Mouse (Mus musculus) thymus, adult 2 months (tissue): ENCODE data around the gene Zc3hc1.

Experiments
- CTCF ChIP-seq: fragments of 200-500 bp; IDR thresholded peaks from 2 replicates; pipeline ENCODE4 v1.5.1; 2012; ENCODE audit warnings: mild to moderate bottlenecking, control low read depth, low read length, moderate library complexity, borderline replicate concordance; ENCODE audit not compliant: control insufficient read depth, poor library complexity, insufficient read depth; ENCODE audit errors: extremely low read depth
- POLR2A ChIP-seq: fragments of 200-500 bp; IDR thresholded peaks from 2 replicates; pipeline ENCODE4 v1.6.1; 2012; ENCODE audit warnings: mild to moderate bottlenecking, low read length, control low read depth, moderate library complexity; ENCODE audit not compliant: control insufficient read depth, poor library complexity, insufficient read depth; ENCODE audit errors: extremely low read depth

DNA sequence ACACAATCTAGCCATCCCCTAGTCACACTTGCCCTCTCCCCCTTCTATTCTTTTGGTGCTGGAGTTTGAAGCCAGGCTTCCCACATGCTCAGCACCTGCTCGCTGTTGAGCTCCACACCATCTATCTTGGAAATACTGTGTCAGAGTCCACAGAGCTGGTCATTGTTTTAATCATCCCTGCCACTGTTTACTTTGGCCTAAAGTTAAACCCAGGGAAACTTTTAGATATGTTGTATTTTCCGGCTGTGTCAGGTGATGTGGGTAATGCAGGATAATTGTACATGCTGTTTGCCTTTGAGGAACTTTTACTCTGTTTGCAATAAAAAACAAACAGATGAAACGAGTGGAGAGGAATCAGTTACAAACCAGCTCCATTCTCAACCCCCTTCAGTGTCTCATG, 46.2 kb upstream of the Zc3hc1 start:
- TF ChIP-seq CTCF (no peak), POLR2A (no peak)
